Mouse (Mus musculus) frontal cortex, adult 2 months (tissue): ENCODE measurements around the gene Gm20388. TPM values are rescaled to one million over a fixed set of nuclear protein-coding genes. Genes with fewer than 3 reads are reported as not detected.

ENCODE experiments used
- DNase-seq, 2 experiments: peaks; one replicate each; pipeline ENCODE4 v3.0.0; 2022; ENCODE audit warnings: low spot score in 1 of 2; ENCODE audit errors: extremely low spot score in 1 of 2
- polyA plus RNA-seq: library from polyadenylated mRNA; depleted of rRNA; stranded (reverse); fragments of >200 nt; gene quantifications from 2 replicates; pipeline ENCODE4 v1.2.3, GENCODE M21; 2012

The Gm20388 gene
- polyA plus RNA-seq, 1 experiment = 22.2 TPM

- no peak for DNase-seq
Measured at GRCm38 (mm10) chr8:123685477-123685876, 3774.8 kb downstream of the Gm20388 start.

- DNase-seq = no peak
Measured at GRCm38 (mm10) chr8:123687826-123688225, 3777.2 kb downstream of the Gm20388 start.

DNA sequence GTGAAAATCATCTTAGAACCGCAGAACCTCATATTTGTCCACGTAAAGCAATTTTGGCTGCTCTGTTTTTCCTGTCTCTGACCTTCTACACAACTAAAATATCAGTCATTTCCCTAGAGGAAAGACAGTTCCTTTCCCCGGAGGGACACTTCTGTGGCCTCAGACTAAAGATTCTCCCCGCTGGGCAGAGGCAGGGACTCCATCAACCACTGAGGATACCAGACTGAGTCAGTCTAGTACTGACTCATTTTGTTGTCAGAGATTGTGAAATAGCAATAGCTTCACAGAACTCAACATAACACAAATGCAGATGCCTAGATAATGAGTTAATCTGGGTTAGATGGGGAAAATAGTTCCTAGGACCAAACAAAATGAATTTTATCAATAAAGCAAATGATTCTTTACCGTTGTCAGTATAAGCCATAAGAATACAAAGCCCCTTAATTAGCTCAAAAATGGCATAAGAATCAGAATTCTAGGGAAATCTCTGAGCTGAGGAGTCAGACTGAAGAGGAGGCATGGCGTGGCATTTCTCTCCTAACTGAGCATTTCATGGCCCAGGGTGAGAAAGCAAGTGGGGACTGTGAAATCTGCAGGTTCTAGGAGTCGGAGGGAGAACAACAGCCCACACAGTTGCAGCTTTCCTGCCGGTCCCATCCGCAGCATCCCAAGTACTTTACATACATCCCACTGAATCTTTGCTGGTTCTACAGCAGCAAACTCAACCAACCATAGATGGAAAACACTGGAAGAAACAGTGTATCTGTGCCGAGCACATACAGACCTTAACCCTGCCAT, 3781.7 kb downstream of the Gm20388 start:
- DNase-seq = peak in 1 of 2 experiments; percentile 38

DNA sequence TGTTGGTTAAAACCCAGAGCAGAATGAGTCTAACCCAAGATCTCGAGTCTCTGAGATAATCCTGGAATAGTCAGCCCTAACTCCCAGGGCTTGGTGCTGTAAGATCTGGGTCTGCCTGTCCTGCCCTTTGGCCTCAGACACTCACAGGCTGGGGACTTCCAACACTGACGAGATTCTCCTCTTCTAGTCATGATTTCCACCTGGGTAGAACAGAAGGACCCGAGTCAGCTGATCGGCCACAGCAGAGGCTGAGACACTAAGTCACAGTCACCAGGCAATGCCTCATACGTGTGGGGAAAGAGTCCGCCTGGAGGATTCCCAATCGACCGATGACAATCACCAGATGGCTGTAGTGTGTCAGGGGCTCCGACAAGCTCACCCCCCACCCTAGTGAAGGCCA, 3785.5 kb downstream of the Gm20388 start:
- no peak for DNase-seq

DNA sequence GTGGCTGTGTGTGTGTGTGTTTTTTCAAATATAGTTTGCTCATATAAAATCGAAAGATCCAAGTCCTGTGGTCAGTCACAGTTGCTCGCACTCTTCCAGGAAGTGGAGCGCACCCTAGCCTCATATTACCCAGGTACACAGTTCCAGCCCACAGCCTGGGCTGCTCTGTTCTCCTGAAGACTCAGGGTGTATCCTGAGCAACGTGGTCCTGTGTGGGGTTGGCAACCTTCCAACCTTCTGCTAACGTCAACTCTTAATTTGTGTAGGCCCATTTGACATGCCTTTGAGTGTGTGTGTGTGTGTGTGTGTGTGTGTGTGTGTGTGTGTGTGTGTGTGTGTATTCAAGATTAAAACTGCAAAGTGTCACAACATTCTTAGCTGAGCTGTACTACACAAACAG, 3786.7 kb downstream of the Gm20388 start:
- DNase-seq = no peak

- DNase-seq = no peak
Measured at GRCm38 (mm10) chr8:123700399-123701070, 3789.9 kb downstream of the Gm20388 start.

GRCm38 (mm10) chr8:123701952-123702587, 3791.4 kb downstream of the Gm20388 start:
- no peak for DNase-seq

- no peak for DNase-seq
Measured at GRCm38 (mm10) chr8:123705376-123705775, 3794.7 kb downstream of the Gm20388 start.

DNA sequence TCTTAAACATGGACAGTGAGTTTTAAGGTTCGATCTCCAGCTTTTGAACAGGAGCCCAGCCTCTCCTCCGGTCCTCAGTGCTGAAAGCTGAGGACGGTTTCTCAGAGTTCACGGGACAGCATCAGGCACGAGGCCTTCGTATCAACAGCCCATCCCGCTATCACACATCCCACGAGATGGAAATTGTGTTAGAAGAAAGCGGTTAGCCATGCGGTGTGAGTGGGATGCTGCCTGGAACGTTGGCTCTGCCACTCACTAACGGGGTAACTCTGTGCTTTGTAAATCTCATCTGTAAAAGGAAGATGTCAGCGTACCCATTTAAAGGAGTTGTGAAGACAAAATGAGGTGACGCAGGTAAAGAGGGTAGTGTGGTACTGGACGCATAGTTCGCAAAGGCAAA, 3796.5 kb downstream of the Gm20388 start:
- DNase-seq = peak in 1 of 2 experiments; percentile 75

DNA sequence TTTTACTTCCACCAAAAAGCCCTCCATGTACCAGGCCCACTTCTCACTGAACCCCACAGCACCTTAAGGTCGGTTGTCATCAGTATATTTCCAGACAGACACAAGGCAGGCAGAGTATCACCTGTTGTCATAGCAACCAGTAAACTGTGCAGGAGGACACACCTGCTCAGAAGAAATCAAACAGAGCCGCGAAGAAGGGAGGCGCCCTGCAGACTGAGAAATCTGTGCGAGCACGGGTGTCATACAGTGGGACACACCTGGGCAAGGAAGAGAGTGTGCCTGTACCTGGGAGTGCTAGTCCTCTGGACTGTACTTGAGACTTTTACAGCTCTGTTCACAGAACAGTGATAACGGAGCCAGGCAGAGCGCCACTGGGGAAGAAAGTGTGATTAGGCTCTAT, 3798.1 kb downstream of the Gm20388 start:
- no peak for DNase-seq

GRCm38 (mm10) chr8:123710335-123710734, 3799.7 kb downstream of the Gm20388 start:
- no peak for DNase-seq

- no peak for DNase-seq
Measured at GRCm38 (mm10) chr8:123714451-123714850, 3803.8 kb downstream of the Gm20388 start.

DNA sequence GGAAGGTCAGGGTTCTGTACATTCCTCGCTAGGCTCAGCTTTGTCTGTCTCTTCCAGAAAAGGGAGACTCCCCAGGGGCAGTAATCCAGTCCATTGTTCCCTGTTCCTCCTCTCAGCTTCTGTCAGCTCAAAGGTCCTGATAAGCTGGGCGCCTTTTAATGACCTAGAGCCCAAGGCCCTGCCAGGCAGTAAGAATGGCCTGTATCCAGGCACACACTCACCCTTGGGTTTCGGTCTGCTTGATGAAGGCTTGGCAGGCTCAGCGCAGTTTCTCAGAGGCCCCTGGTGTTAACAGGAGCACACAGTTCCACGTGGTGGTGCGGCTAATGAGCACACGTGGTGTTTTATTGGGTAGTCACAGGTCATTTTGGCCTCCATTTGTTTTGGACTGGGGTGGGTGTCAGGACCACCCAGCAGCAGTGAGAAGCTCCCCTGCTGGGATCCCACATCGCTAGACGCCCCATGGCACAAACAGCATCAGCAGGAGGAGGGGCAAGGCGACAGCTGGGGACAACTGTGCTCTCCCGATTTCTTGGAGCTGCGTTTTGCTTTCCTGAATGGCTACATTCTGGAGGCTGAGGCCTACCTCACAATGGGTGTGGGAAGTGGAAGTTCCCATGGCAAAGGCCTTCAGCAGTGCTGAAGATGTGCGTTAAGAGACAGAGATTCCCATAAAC, 3805.4 kb downstream of the Gm20388 start:
- DNase-seq = no peak

- no peak for DNase-seq
Measured at GRCm38 (mm10) chr8:123717104-123717503, 3806.5 kb downstream of the Gm20388 start.

GRCm38 (mm10) chr8:123717516-123718490, 3807.2 kb downstream of the Gm20388 start:
- DNase-seq = no peak

GRCm38 (mm10) chr8:123718752-123719151, 3808.1 kb downstream of the Gm20388 start:
- DNase-seq = no peak

DNA sequence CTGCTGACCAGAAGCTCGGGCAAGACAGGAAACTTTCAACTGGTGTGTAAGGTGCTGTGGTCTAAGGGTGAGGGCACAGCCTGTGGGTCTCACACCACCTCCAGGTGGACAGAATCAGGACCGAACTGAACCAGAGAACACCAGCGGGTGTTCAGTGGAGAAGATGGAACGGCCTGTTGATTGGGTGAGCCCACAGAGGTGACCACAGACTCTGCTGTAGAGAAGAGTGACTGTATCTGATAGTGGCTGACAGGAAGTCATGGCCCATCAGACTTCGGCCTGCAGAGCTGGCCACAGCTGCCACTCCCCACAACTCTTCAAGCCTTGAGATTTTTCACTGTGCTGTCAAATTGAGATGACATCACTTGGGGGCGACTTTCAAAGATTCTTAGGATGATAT, 3808.6 kb downstream of the Gm20388 start:
- DNase-seq = no peak

DNA sequence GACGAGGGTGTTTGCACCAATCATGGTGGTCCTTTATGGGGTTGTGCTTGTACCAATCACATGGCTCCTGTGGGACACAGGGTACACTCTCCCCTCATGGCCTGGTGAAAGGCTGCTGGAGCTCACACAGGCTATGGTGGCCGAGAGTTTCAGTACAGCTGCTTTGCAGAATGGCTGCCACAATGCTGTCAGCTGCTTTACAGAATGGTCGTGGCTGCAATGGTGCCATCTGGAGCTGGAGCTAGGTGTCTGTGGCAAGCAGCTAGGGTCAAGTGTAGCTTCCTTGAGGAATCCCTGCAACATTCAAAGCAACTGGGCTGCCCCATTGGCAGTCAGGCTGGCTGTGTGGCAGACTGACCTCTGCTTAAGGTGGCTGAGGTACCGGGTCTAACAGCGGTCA, 3809.2 kb downstream of the Gm20388 start:
- DNase-seq = no peak

- peak in 1 of 2 experiments; percentile 72 for DNase-seq
Measured at GRCm38 (mm10) chr8:123720471-123721001, 3809.9 kb downstream of the Gm20388 start.

GRCm38 (mm10) chr8:123722245-123722644, 3811.6 kb downstream of the Gm20388 start:
- no peak for DNase-seq
